Mouse (Mus musculus) neural tube, embryonic 15.5 days (tissue): ENCODE measurements around the gene Krt20. TPM values are rescaled to one million over a fixed set of nuclear protein-coding genes. Genes with fewer than 3 reads are reported as not detected.

Experiments
- ATAC-seq: fragments of 200-750 bp; cut with Nextera tagmentation; 2 replicates; pipeline ENCODE4 v1.8.0; 2017; ENCODE audit warnings: mild to moderate bottlenecking, moderate TSS enrichment, moderate library complexity; ENCODE audit not compliant: low FRiP score
- H3K27ac ChIP-seq: fragments of 300-500 bp; sonication (generic); replicated peaks from 2 replicates; pipeline ENCODE4 v1.5.1; 2015; ENCODE audit warnings: mild to moderate bottlenecking, inconsistent platforms
- H3K27me3 ChIP-seq: fragments of 300-500 bp; sonication (generic); replicated peaks from 2 replicates; pipeline ENCODE4 v1.6.1; 2015; ENCODE audit warnings: inconsistent platforms
- H3K36me3 ChIP-seq: fragments of 300-500 bp; sonication (generic); 2 replicates; pipeline ENCODE4 v1.6.1; 2015; ENCODE audit warnings: inconsistent platforms
- H3K4me1 ChIP-seq: fragments of 300-500 bp; sonication (generic); 2 replicates; pipeline ENCODE4 v1.6.1; 2015; ENCODE audit warnings: inconsistent platforms
- H3K4me2 ChIP-seq: fragments of 300-500 bp; sonication (generic); 2 replicates; pipeline ENCODE4 v1.6.1; 2015; ENCODE audit warnings: inconsistent platforms, mild to moderate bottlenecking, moderate library complexity
- H3K4me3 ChIP-seq: fragments of 300-500 bp; sonication (generic); replicated peaks from 2 replicates; pipeline ENCODE4 v1.5.1; 2015; ENCODE audit warnings: mild to moderate bottlenecking, inconsistent platforms
- H3K9ac ChIP-seq: fragments of 300-500 bp; sonication (generic); replicated peaks from 2 replicates; pipeline ENCODE4 v1.6.1; 2015; ENCODE audit warnings: mild to moderate bottlenecking, inconsistent platforms
- H3K9me3 ChIP-seq: fragments of 300-500 bp; sonication (generic); replicated peaks from 2 replicates; pipeline ENCODE4 v1.6.1; 2016; ENCODE audit warnings: inconsistent platforms
- WGBS: fragments of 180-500 bp; shearing (Covaris S2); methylation state at CpG from one replicate; pipeline ENCODE4 v1.1.7; 2015; ENCODE audit warnings: mixed read lengths; 5-methylcytosine and 5-hydroxymethylcytosine counted together
- polyA plus RNA-seq: library from polyadenylated mRNA; unstranded; fragments of >200 nt; fragmentation: Nextera tagmentation; extraction: Ambion mirVana; gene quantifications from 2 replicates; pipeline ENCODE4 v1.2.1, GENCODE M21; 2015

Krt20 gene
- 0.08 and 5.4 TPM in 2 replicates for polyA plus RNA-seq

DNA sequence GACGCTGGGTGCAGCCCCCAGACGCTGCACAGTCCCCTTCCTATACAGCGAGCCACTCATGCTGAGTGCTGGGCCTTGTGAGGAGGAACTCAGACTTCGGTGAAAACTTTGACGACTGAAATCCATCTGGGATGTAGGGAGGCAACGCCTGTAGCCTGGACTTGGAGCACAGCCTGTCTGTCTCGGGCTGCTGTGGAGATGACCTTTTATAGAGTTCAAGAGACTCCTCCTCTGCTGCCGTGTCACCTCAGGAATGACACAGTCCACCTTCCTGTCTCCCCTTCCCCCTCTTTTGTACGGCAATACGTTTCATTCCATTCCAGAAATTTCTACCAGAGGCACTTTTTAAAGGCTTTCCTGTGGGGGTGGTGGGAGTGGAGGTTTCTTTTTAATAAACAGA lies at the start of gene Krt20:
Krt20 (minus strand) TSS at position 179 of the 400 bp plus-strand sequence.
- 55% methylated on average over 10 of the region's 10 CpGs for WGBS
- Histone ChIP-seq H3K4me3 (no peak within 1 kb of the TSS), H3K36me3 (no peaks in the 10 kb centered on the region), H3K9me3 (no peaks in the 10 kb centered on the region), H3K27ac (no peak within 1 kb of the TSS), H3K4me1 (no peaks in the 10 kb centered on the region), H3K4me2 (no peak within 1 kb of the TSS), H3K27me3 (no peaks in the 10 kb centered on the region), H3K9ac (no peak within 1 kb of the TSS)
- ATAC-seq: no peak

DNA sequence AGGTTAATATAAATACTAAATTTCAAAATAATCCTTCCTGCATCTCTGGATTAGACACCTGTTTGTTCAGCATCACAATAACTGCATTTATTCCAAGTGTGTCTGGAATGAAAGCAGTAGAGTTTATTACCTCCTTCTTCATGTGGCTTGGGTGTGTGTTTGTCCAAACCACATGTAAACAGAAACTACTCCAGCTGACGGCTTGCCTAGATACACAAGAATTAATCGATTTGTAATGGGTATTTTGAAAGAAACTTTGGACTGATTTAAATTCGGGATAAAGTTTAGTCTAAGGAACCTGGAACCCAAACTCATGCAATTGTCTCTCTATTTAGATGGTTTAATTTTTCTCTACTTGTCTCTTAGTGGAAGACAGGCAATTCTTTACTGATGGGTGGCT lies 37.0 kb upstream of the Krt20 start:
- Histone ChIP-seq H3K4me1 (no peaks in the 10 kb centered on the region), H3K27me3 (no peaks in the 10 kb centered on the region), H3K27ac (no peak overlapping the region), H3K9me3 (no peaks in the 10 kb centered on the region), H3K4me2 (no peak overlapping the region), H3K36me3 (no peaks in the 10 kb centered on the region), H3K4me3 (no peak overlapping the region), H3K9ac (no peak overlapping the region)
- WGBS: 81% methylated on average over 3 of the region's 3 CpGs
- ATAC-seq: no peak

DNA sequence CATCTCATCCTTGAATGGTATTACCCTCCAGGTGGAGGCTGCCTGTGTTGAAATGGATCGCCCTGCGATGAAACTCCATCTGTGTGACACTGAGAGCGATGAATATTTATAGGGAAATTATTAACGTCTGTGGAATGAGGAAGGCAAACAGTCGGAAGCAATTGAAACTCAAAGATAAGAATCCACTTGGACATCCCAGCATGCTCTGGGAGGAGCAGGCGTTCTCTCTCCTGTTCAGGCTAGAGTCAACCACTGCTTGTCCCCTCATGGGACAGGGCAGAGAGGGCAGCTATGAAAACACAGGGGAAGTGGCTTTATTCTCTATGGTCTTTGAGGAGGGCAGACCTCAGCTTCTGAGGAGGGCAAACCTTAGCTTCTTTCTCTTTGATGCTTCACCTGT lies 35.5 kb upstream of the Krt20 start:
- Histone ChIP-seq H3K4me2 (no peak overlapping the region), H3K36me3 (no peaks in the 10 kb centered on the region), H3K27me3 (no peaks in the 10 kb centered on the region), H3K9ac (no peak overlapping the region), H3K4me1 (no peaks in the 10 kb centered on the region), H3K4me3 (no peak overlapping the region), H3K27ac (no peak overlapping the region), H3K9me3 (no peaks in the 10 kb centered on the region)
- ATAC-seq: no peak
- 79% methylated on average over 6 of the region's 6 CpGs for WGBS

DNA sequence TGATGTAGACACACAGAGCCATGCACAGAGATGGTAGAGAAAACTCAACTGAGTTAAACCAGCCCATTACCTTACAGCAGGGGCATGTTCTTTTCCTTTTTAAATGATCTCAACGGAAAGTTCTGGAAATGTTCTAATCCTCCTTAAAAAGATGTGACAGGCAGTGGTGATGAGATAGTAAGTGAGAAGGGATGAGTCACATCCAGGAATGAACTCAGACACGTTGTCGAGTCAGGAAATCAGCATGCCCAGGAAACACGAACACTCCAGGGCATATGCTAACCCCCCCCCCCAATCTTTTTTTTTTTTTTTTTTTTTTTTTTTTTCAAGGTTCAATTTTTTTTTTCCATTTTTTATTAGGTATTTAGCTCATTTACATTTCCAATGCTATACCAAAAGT lies 34.5 kb upstream of the Krt20 start:
- no peak overlapping the region for H3K4me2 ChIP-seq
- no peaks in the 10 kb centered on the region for H3K4me1 ChIP-seq
- no peak overlapping the region for H3K27ac ChIP-seq
- H3K36me3 ChIP-seq: no peaks in the 10 kb centered on the region
- no peaks in the 10 kb centered on the region for H3K27me3 ChIP-seq
- ATAC-seq: no peak
- H3K9ac ChIP-seq: no peak overlapping the region
- WGBS: 92% methylated on average over 4 of the region's 4 CpGs
- H3K9me3 ChIP-seq: no peaks in the 10 kb centered on the region
- no peak overlapping the region for H3K4me3 ChIP-seq

DNA sequence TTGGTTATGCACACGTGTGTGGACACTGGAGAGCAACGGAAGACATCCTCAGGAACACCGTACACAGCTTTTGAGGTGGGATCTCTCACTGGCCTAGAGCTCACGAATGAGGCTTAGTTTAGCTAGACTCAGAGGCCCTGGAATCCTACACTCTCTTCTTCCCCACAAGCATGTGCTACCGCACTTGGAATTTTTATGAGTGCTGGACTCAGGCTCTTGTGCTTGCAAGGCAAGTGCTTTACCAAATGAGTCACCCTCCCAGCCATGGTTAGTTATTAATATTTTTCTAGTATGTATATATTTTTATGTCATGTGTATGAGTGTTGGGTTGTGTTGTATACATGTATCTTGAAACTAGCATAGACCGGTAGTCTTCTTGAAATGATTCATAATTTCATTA lies 34.0 kb upstream of the Krt20 start:
- H3K4me3 ChIP-seq: no peak overlapping the region
- H3K9ac ChIP-seq: no peak overlapping the region
- no peaks in the 10 kb centered on the region for H3K27me3 ChIP-seq
- H3K9me3 ChIP-seq: no peaks in the 10 kb centered on the region
- no peaks in the 10 kb centered on the region for H3K4me1 ChIP-seq
- 92% methylated on average over 6 of the region's 6 CpGs for WGBS
- H3K4me2 ChIP-seq: no peak overlapping the region
- H3K36me3 ChIP-seq: no peaks in the 10 kb centered on the region
- no peak overlapping the region for H3K27ac ChIP-seq
- no peak for ATAC-seq

DNA sequence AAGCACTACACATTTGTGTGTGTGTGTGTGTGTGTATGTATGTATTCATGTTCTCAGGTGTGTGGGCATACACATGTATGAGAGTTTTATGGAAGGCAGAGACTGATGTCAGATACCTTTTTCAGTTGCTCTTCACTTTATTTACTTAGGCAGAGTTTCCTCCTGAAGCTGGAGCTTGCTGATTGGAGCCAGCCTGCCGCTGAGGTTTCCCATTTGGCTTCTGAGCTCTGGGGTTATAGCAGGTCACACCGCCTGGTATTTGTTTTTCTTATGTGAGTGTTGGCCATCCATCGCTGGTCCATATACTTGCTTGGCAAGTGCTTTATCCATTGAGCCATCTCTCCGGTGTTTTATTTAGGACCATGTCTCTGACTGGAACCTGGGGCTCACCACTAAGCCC lies 31.3 kb upstream of the Krt20 start:
- no peak overlapping the region for H3K4me3 ChIP-seq
- no peak overlapping the region for H3K9ac ChIP-seq
- H3K27me3 ChIP-seq: no peaks in the 10 kb centered on the region
- no peak overlapping the region for H3K27ac ChIP-seq
- H3K36me3 ChIP-seq: no peaks in the 10 kb centered on the region
- no peaks in the 10 kb centered on the region for H3K9me3 ChIP-seq
- H3K4me1 ChIP-seq: 0 out of 2 replicates have a peak, but pooled peaks cover 4% of the 10 kb centered on the region
- H3K4me2 ChIP-seq: no peak overlapping the region
- 87% methylated on average over 4 of the region's 4 CpGs for WGBS
- no peak for ATAC-seq

DNA sequence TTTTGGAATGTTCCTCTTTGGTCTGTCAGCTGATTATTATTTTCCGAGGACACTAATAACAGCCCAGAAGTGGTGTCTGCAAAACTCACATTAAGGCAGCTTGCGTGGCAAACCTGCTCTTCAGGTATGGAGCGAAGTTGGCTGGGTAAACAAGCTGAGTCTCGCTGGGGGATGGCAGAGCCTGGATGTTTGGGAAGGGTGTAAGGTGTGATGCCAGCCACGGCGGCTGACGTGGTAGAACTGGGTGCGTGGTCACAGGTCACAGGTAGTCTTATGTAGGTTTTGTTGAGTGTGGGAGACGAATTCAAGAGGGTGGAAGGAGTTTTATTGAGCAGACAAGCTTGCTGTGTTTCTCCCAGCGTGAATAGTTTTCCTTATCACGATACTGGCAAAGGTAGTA lies 30.6 kb upstream of the Krt20 start:
- 0 out of 2 replicates have a peak, but pooled peaks cover 4% of the 10 kb centered on the region for H3K4me1 ChIP-seq
- 86% methylated on average over 11 of the region's 11 CpGs for WGBS
- no peaks in the 10 kb centered on the region for H3K27me3 ChIP-seq
- no peak overlapping the region for H3K9ac ChIP-seq
- no peak overlapping the region for H3K4me2 ChIP-seq
- no peak overlapping the region for H3K27ac ChIP-seq
- no peaks in the 10 kb centered on the region for H3K9me3 ChIP-seq
- no peaks in the 10 kb centered on the region for H3K36me3 ChIP-seq
- no peak for ATAC-seq
- no peak overlapping the region for H3K4me3 ChIP-seq

DNA sequence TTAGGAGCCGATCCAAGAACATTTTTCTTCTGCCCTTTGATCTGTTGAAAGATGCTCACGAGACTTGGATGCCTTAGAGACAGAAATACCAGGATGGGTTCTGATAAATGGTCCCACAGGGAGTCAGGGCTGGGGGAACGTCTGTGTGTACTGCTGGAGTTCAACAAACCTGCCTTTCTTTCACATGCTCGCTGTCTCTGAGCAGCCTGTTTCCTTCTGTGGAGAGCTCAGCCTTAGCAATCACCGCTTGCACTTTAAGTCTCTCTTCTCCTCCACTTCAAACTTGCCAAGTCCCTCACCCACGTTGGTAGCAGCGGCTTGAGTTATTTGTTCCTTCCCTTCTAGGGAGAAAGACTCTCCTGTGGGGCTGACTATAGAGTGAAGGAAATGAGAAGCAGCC lies 28.4 kb upstream of the Krt20 start:
- Histone ChIP-seq H3K4me3 (no peak overlapping the region), H3K27me3 (no peaks in the 10 kb centered on the region), H3K27ac (no peak overlapping the region), H3K4me2 (no peak overlapping the region), H3K9me3 (no peaks in the 10 kb centered on the region), H3K9ac (no peak overlapping the region), H3K36me3 (no peaks in the 10 kb centered on the region), H3K4me1 (0 out of 2 replicates have a peak, but pooled peaks cover 4% of the 10 kb centered on the region)
- WGBS: 27% methylated on average over 7 of the region's 7 CpGs
- no peak for ATAC-seq

DNA sequence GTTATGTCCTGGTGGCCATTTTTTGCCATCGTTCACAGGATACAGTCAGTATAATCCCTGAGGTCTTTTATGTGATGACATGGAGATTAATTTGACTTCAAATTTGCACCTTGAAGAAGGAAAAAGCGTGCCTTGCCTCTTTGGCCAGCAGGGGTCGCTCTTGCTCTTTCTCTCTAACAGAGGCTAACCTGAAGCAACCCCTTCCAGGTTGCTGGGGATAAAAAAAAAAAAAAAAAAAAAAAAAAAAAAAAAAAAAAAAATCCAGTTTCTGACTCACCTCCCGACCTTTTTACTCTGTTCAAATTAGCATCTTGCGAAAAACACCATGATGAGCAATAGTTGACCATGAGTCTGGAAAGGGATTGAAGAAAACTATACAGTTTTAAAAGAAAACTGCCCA lies 26.9 kb upstream of the Krt20 start:
- no peak overlapping the region for H3K27ac ChIP-seq
- H3K4me3 ChIP-seq: no peak overlapping the region
- no peak for ATAC-seq
- no peak overlapping the region for H3K4me2 ChIP-seq
- no peaks in the 10 kb centered on the region for H3K9me3 ChIP-seq
- WGBS: 5% methylated on average over 5 of the region's 5 CpGs
- H3K27me3 ChIP-seq: no peaks in the 10 kb centered on the region
- H3K9ac ChIP-seq: no peak overlapping the region
- no peaks in the 10 kb centered on the region for H3K36me3 ChIP-seq
- 0 out of 2 replicates have a peak, but pooled peaks cover 4% of the 10 kb centered on the region for H3K4me1 ChIP-seq

DNA sequence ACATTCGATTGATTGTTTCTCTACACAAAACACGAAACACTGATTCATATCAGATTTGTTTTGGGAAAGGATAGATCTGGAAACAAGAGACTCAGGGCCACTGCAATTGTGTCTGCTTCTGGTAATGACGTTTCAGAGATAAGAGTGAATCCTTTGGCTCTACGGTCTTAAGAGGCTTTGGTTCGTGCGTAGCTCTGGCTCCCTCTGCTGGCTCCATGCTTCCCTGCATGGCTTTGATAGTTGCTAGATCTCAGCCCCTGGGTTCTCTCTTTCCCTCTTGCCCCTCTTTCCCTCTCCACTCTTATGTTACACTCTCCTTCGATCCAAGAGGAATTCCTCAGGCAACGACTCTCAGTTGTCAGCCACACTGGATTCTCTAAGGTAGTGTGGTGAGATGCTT lies 25.2 kb upstream of the Krt20 start:
- 13% methylated on average over 8 of the region's 8 CpGs for WGBS
- Histone ChIP-seq H3K9me3 (no peaks in the 10 kb centered on the region), H3K27ac (no peak overlapping the region), H3K36me3 (no peaks in the 10 kb centered on the region), H3K4me1 (0 out of 2 replicates have a peak, but pooled peaks cover 4% of the 10 kb centered on the region), H3K27me3 (no peaks in the 10 kb centered on the region), H3K9ac (no peak overlapping the region), H3K4me2 (no peak overlapping the region), H3K4me3 (no peak overlapping the region)
- ATAC-seq: no peak

DNA sequence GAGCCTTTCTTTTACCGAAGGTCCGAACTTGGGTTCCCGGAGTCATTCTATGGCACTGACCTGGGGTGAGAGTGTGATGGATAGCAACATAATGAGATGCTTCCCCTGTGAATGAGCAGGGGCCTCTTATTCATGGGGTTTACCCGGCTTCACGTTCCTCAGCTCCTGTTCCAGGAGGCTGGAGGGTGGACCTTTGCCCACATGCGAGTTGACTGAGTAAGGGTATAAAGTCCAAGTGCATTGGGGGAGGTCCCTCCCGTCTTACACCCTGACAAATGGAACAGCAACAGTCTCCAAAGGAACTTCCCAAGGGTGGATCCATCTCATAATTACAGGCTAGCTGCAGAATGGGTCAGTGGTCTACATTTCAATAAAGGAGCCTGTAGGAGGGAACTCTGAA lies 23.8 kb upstream of the Krt20 start:
- ATAC-seq: no peak
- Histone ChIP-seq H3K36me3 (no peaks in the 10 kb centered on the region), H3K9ac (no peak overlapping the region)

DNA sequence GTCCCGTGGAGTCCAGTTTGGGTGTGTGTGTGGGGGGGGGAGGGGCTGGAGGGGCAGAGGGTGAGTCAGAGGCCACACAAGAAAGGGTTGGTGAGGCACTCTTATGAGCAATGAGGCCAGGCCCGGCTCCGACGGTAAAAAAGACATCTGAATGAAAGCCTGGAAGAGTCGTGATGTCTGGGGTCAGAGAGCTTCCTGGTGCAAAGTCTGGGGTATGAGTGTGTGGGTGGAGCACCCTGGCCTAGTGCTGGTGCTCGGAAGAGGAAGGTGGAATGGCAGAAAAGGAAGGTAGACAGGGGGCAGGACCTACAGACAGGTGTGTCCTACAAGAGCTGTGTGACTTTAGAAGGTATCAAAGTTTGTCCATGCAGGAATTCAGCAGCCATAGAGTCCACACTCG lies 20.9 kb upstream of the Krt20 start:
- no peaks in the 10 kb centered on the region for H3K36me3 ChIP-seq

More for the DNA sequence above, 23.8 kb upstream of the Krt20 start:
- Histone ChIP-seq H3K27ac (no peak overlapping the region), H3K27me3 (no peaks in the 10 kb centered on the region), H3K4me3 (no peak overlapping the region), H3K4me2 (no peak overlapping the region), H3K9me3 (no peaks in the 10 kb centered on the region), H3K4me1 (0 out of 2 replicates have a peak, but pooled peaks cover 4% of the 10 kb centered on the region)
- 50% methylated on average over 7 of the region's 7 CpGs for WGBS

DNA sequence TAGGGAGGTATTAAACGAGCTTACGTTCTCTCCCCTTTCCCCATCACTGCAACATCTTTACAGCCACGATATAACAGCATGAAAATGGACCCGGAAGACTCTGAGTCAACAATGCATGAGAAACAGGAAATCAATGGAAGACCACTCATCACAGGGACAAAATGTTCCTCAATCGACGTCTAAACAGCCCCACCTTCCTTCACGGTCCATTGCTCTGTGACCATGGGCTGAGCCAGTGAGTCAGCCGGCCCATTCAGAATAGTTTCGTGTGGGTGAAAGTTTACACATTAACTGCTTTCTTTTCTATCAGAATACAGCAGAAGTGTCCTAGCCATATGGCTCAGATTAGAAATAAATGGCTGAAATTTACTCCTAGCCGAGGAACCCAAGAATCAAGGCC lies 16.8 kb upstream of the Krt20 start:
- Histone ChIP-seq H3K27ac (no peak overlapping the region), H3K9ac (no peak overlapping the region), H3K4me2 (no peak overlapping the region), H3K4me3 (no peak overlapping the region), H3K36me3 (no peaks in the 10 kb centered on the region), H3K4me1 (no peaks in the 10 kb centered on the region), H3K27me3 (no peaks in the 10 kb centered on the region), H3K9me3 (no peaks in the 10 kb centered on the region)
- ATAC-seq: no peak
- WGBS: 50% methylated on average over 10 of the region's 10 CpGs

More for the DNA sequence above, 20.9 kb upstream of the Krt20 start:
- Histone ChIP-seq H3K9ac (no peak overlapping the region), H3K27ac (no peak overlapping the region), H3K4me3 (no peak overlapping the region), H3K4me2 (no peak overlapping the region), H3K27me3 (no peaks in the 10 kb centered on the region), H3K4me1 (no peaks in the 10 kb centered on the region), H3K9me3 (no peaks in the 10 kb centered on the region)
- 71% methylated on average over 7 of the region's 7 CpGs for WGBS
- ATAC-seq: no peak
